Mouse (Mus musculus) neural tube, embryonic 13.5 days (tissue): ENCODE data around the gene Ick. TPM values are rescaled to one million over a fixed set of nuclear protein-coding genes. Genes with fewer than 3 reads are reported as not detected.
"Not testable (repeated sequence)": the region's sequence is repeated elsewhere in the genome, so short reads cannot be mapped to it uniquely, and the experiment has no call there.

Experiments used
- ATAC-seq: fragments of 200-750 bp; cut with Nextera tagmentation; 2 replicates; pipeline ENCODE4 v1.8.0; 2017; ENCODE audit warnings: low read depth, mild to moderate bottlenecking, moderate TSS enrichment, moderate library complexity
- H3K27ac ChIP-seq: fragments of 300-500 bp; sonication (generic); replicated peaks from 2 replicates; pipeline ENCODE4 v1.5.1; 2015; ENCODE audit warnings: moderate library complexity, mild to moderate bottlenecking, inconsistent platforms
- H3K27me3 ChIP-seq: fragments of 300-500 bp; sonication (generic); 2 replicates; pipeline ENCODE4 v1.6.1; 2015; ENCODE audit warnings: mild to moderate bottlenecking, inconsistent platforms
- H3K36me3 ChIP-seq: fragments of 300-500 bp; sonication (generic); 2 replicates; pipeline ENCODE4 v1.6.1; 2015; ENCODE audit warnings: mild to moderate bottlenecking, inconsistent platforms
- H3K4me1 ChIP-seq: fragments of 300-500 bp; sonication (generic); replicated peaks from 2 replicates; pipeline ENCODE4 v1.6.1; 2015; ENCODE audit warnings: inconsistent platforms
- H3K4me2 ChIP-seq: fragments of 300-500 bp; sonication (generic); 2 replicates; pipeline ENCODE4 v1.6.1; 2015; ENCODE audit warnings: inconsistent platforms, mild to moderate bottlenecking, moderate library complexity
- H3K4me3 ChIP-seq: fragments of 300-500 bp; sonication (generic); 2 replicates; pipeline ENCODE4 v1.5.1; 2015; ENCODE audit warnings: mild to moderate bottlenecking, inconsistent platforms
- H3K9ac ChIP-seq: fragments of 300-500 bp; sonication (generic); 2 replicates; pipeline ENCODE4 v1.6.1; 2015; ENCODE audit warnings: moderate library complexity, mild to moderate bottlenecking, inconsistent platforms
- H3K9me3 ChIP-seq: fragments of 300-500 bp; sonication (generic); 2 replicates; pipeline ENCODE4 v1.6.1; 2016; ENCODE audit warnings: inconsistent platforms
- WGBS: fragments of 180-500 bp; shearing (Covaris S2); methylation state at CpG from one replicate; pipeline ENCODE4 v1.1.7; 2015; 5-methylcytosine and 5-hydroxymethylcytosine counted together
- polyA plus RNA-seq: library from polyadenylated mRNA; unstranded; fragments of >200 nt; fragmentation: Nextera tagmentation; extraction: Ambion mirVana; gene quantifications from 2 replicates; pipeline ENCODE4 v1.2.1, GENCODE M21; 2015

The Ick gene
- polyA plus RNA-seq, 1 experiment from 2014 or later, result 37.3 TPM

- H3K36me3 ChIP-seq, result no peaks in the 10 kb centered on the region
- peak overlapping the region; percentile 99 for H3K27ac ChIP-seq
- peak overlapping the region; percentile 58 for H3K4me3 ChIP-seq
- H3K4me1 ChIP-seq, result peaks cover 17% of the 10 kb centered on the region
- under 1% methylated on average over 22 of the region's 22 CpGs for WGBS
- peak; percentile 82 for ATAC-seq
- no peaks in the 10 kb centered on the region for H3K27me3 ChIP-seq
- H3K9ac ChIP-seq, result peak overlapping the region; percentile 87
- H3K4me2 ChIP-seq, result peak overlapping the region; percentile 59
- no peaks in the 10 kb centered on the region for H3K9me3 ChIP-seq
These were observed 67.3 kb downstream of the Ick start for GRCm38 (mm10) chr9:78176201-78176727.

- peaks cover 17% of the 10 kb centered on the region for H3K4me1 ChIP-seq
- 37% methylated on average over 7 of the region's 7 CpGs for WGBS
- H3K9me3 ChIP-seq, result no peaks in the 10 kb centered on the region
- H3K27me3 ChIP-seq, result no peaks in the 10 kb centered on the region
- H3K9ac ChIP-seq, result peak overlapping the region; percentile 87
- no peak for ATAC-seq
- peak overlapping the region; percentile 58 for H3K4me3 ChIP-seq
- H3K36me3 ChIP-seq, result no peaks in the 10 kb centered on the region
- peak overlapping the region; percentile 59 for H3K4me2 ChIP-seq
- peak overlapping the region; percentile 99 for H3K27ac ChIP-seq
These were observed 67.8 kb downstream of the Ick start for GRCm38 (mm10) chr9:78176831-78177230.

- Histone ChIP-seq H3K4me1 (peaks cover 17% of the 10 kb centered on the region), H3K9me3 (no peaks in the 10 kb centered on the region), H3K27me3 (no peaks in the 10 kb centered on the region), H3K9ac (no peak overlapping the region), H3K4me3 (no peak overlapping the region), H3K4me2 (no peak overlapping the region), H3K27ac (no peak overlapping the region), H3K36me3 (no peaks in the 10 kb centered on the region)
- no peak for ATAC-seq
- WGBS, result 81% methylated on average over 5 of the region's 5 CpGs
These were observed 69.2 kb downstream of the Ick start for GRCm38 (mm10) chr9:78178197-78178596.

- Histone ChIP-seq H3K4me1 (peaks cover 15% of the 10 kb centered on the region), H3K27me3 (no peaks in the 10 kb centered on the region)
These were observed 70.1 kb downstream of the Ick start for GRCm38 (mm10) chr9:78179071-78179470.

GRCm38 (mm10) chr9:78182474-78182873 is 73.5 kb downstream of the Ick start, which contains the start of gene Gsta4:
Gene Gsta4 (plus strand): TSS chr9:78182774.
- not testable (repeated sequence) for H3K9me3 ChIP-seq, H3K27me3 ChIP-seq, H3K4me3 ChIP-seq, H3K4me2 ChIP-seq, H3K36me3 ChIP-seq, H3K4me1 ChIP-seq, H3K27ac ChIP-seq, H3K9ac ChIP-seq, ATAC-seq
- WGBS, result 96% methylated on average over 4 of the region's 7 CpGs

More at GRCm38 (mm10) chr9:78179071-78179470, 70.1 kb downstream of the Ick start:
- no peaks in the 10 kb centered on the region for H3K36me3 ChIP-seq
- WGBS, result 91% methylated on average over 2 of the region's 2 CpGs
- ATAC-seq, result no peak
- H3K27ac ChIP-seq, result no peak overlapping the region
- H3K4me3 ChIP-seq, result no peak overlapping the region
- H3K9ac ChIP-seq, result no peak overlapping the region
- H3K4me2 ChIP-seq, result no peak overlapping the region
- no peaks in the 10 kb centered on the region for H3K9me3 ChIP-seq

GRCm38 (mm10) chr9:78185686-78186085 is 76.7 kb downstream of the Ick start:
- WGBS, result 87% methylated on average over 9 of the region's 9 CpGs
- H3K9me3 ChIP-seq, result no peaks in the 10 kb centered on the region
- no peak overlapping the region for H3K27ac ChIP-seq

GRCm38 (mm10) chr9:78188910-78189309 is 79.9 kb downstream of the Ick start:
- H3K27ac ChIP-seq, result no peak overlapping the region
- H3K4me2 ChIP-seq, result no peak overlapping the region
- peaks cover 24% of the 10 kb centered on the region for H3K4me1 ChIP-seq
- no peak for ATAC-seq
- WGBS, result 77% methylated on average over 8 of the region's 8 CpGs
- H3K36me3 ChIP-seq, result no peaks in the 10 kb centered on the region
- H3K4me3 ChIP-seq, result no peak overlapping the region
- H3K9ac ChIP-seq, result no peak overlapping the region
- H3K9me3 ChIP-seq, result no peaks in the 10 kb centered on the region
- H3K27me3 ChIP-seq, result peaks cover 7% of the 10 kb centered on the region

More at GRCm38 (mm10) chr9:78185686-78186085, 76.7 kb downstream of the Ick start:
- Histone ChIP-seq H3K36me3 (no peaks in the 10 kb centered on the region), H3K4me3 (no peak overlapping the region), H3K9ac (no peak overlapping the region), H3K4me1 (peaks cover 5% of the 10 kb centered on the region), H3K27me3 (peaks cover under 1% of the 10 kb centered on the region), H3K4me2 (no peak overlapping the region)
- no peak for ATAC-seq

GRCm38 (mm10) chr9:78190651-78191634 is 82.0 kb downstream of the Ick start:
- Histone ChIP-seq H3K4me1 (peaks cover 24% of the 10 kb centered on the region), H3K4me2 (peak overlapping the region; percentile 56), H3K27ac (no peak overlapping the region), H3K9ac (0 out of 2 replicates have a peak overlapping the region, but pooled peaks have one; percentile 9), H3K36me3 (no peaks in the 10 kb centered on the region), H3K4me3 (peak overlapping the region; percentile 34), H3K27me3 (peaks cover 7% of the 10 kb centered on the region), H3K9me3 (no peaks in the 10 kb centered on the region)
- WGBS, result under 1% methylated on average over 19 of the region's 19 CpGs
- 0 out of 2 replicates have a peak, but pooled peaks have one; percentile 49 for ATAC-seq

- H3K4me1 ChIP-seq, result peaks cover 24% of the 10 kb centered on the region
- no peak for ATAC-seq
- H3K9ac ChIP-seq, result peak overlapping the region; percentile 38; the same call in 1 of the 2 replicates
These were observed 82.7 kb downstream of the Ick start for GRCm38 (mm10) chr9:78191736-78192135.

GRCm38 (mm10) chr9:78193902-78194597 is 85.1 kb downstream of the Ick start:
- Histone ChIP-seq H3K4me3 (no peak overlapping the region), H3K9ac (no peak overlapping the region), H3K27ac (no peak overlapping the region), H3K9me3 (no peaks in the 10 kb centered on the region), H3K4me2 (0 out of 2 replicates have a peak overlapping the region, but pooled peaks have one; percentile 56), H3K27me3 (peaks cover 7% of the 10 kb centered on the region), H3K36me3 (no peaks in the 10 kb centered on the region), H3K4me1 (peaks cover 24% of the 10 kb centered on the region)
- WGBS, result 49% methylated on average over 9 of the region's 9 CpGs
- no peak for ATAC-seq

More at GRCm38 (mm10) chr9:78191736-78192135, 82.7 kb downstream of the Ick start:
- H3K36me3 ChIP-seq, result no peaks in the 10 kb centered on the region
- H3K27me3 ChIP-seq, result peaks cover 7% of the 10 kb centered on the region
- H3K9me3 ChIP-seq, result no peaks in the 10 kb centered on the region
- peak overlapping the region; percentile 56 for H3K4me2 ChIP-seq
- no peak overlapping the region for H3K27ac ChIP-seq
- peak overlapping the region; percentile 34 for H3K4me3 ChIP-seq
- under 1% methylated on average over 18 of the region's 18 CpGs for WGBS

- H3K4me2 ChIP-seq, result no peak overlapping the region
- peaks cover 7% of the 10 kb centered on the region for H3K27me3 ChIP-seq
- H3K27ac ChIP-seq, result no peak overlapping the region
- no peak overlapping the region for H3K4me3 ChIP-seq
- no peak overlapping the region for H3K9ac ChIP-seq
- peaks cover 24% of the 10 kb centered on the region for H3K4me1 ChIP-seq
- 86% methylated on average over 11 of the region's 11 CpGs for WGBS
- no peaks in the 10 kb centered on the region for H3K9me3 ChIP-seq
- ATAC-seq, result no peak
- no peaks in the 10 kb centered on the region for H3K36me3 ChIP-seq
These were observed 86.0 kb downstream of the Ick start for GRCm38 (mm10) chr9:78195034-78195433.
